Mouse (Mus musculus) ovary, postnatal 36 days (tissue): Measurements from ENCODE around the gene D10Jhu81e.
A peak's percentile ranks its signal among the peaks of the same experiment; 100 is the strongest.

ENCODE experiments used
- DNase-seq: peaks from one replicate; pipeline ENCODE4 v3.0.0; 2022; ENCODE audit warnings: low spot score, mixed read lengths

Gene D10Jhu81e

GRCm38 (mm10) chr10:78163241-78163640, 6.3 kb downstream of the D10Jhu81e start:
- DNase-seq: no peak

- DNase-seq: no peak
Observed at GRCm38 (mm10) chr10:78162646-78163045, 6.9 kb downstream of the D10Jhu81e start.

- DNase-seq: no peak
Observed at GRCm38 (mm10) chr10:78161096-78161495, 8.5 kb downstream of the D10Jhu81e start.

- DNase-seq: no peak
Observed at GRCm38 (mm10) chr10:78160369-78161095, 9.1 kb downstream of the D10Jhu81e start.

- peak; percentile 79 for DNase-seq
Observed at GRCm38 (mm10) chr10:78159906-78160305, 9.7 kb downstream of the D10Jhu81e start.

- DNase-seq: peak; percentile 75
Observed at GRCm38 (mm10) chr10:78159252-78159878, 10.2 kb downstream of the D10Jhu81e start.

- DNase-seq: no peak
Observed at GRCm38 (mm10) chr10:78158041-78158440, 11.5 kb downstream of the D10Jhu81e start.

GRCm38 (mm10) chr10:78156926-78157325, 12.7 kb downstream of the D10Jhu81e start:
- no peak for DNase-seq

- DNase-seq: no peak
Observed at GRCm38 (mm10) chr10:78148834-78149766, 20.5 kb downstream of the D10Jhu81e start.

GRCm38 (mm10) chr10:78147908-78148441, 21.6 kb downstream of the D10Jhu81e start:
- DNase-seq: no peak

- DNase-seq: no peak
Observed at GRCm38 (mm10) chr10:78143727-78144505, 25.7 kb downstream of the D10Jhu81e start.

- no peak for DNase-seq
Observed at GRCm38 (mm10) chr10:78140843-78141242, 28.7 kb downstream of the D10Jhu81e start.

- no peak for DNase-seq
Observed at GRCm38 (mm10) chr10:78140251-78140600, 29.4 kb downstream of the D10Jhu81e start.

GRCm38 (mm10) chr10:78139572-78140250, 29.9 kb downstream of the D10Jhu81e start:
- DNase-seq: no peak

- no peak for DNase-seq
Observed at GRCm38 (mm10) chr10:78138812-78139523, 30.6 kb downstream of the D10Jhu81e start.

- DNase-seq: no peak
Observed at GRCm38 (mm10) chr10:78137191-78137590, 32.4 kb downstream of the D10Jhu81e start.

GRCm38 (mm10) chr10:78135947-78136346, 33.6 kb downstream of the D10Jhu81e start:
- DNase-seq: no peak

- peak; percentile 49 for DNase-seq
Observed at GRCm38 (mm10) chr10:78134975-78135798, 34.4 kb downstream of the D10Jhu81e start.

GRCm38 (mm10) chr10:78134400-78134799, 35.2 kb downstream of the D10Jhu81e start:
- no peak for DNase-seq
